Mouse (Mus musculus) midbrain, embryonic 15.5 days (tissue): Measurements from ENCODE around the gene Olfr628. TPM values are rescaled to one million over a fixed set of nuclear protein-coding genes. Genes with fewer than 3 reads are reported as not detected.

Source experiments
- polyA plus RNA-seq: library from polyadenylated mRNA; unstranded; fragments of >200 nt; fragmentation: Nextera tagmentation; extraction: Ambion mirVana; gene quantifications from 2 replicates; pipeline ENCODE4 v1.2.1, GENCODE M21; 2015

Gene Olfr628
- polyA plus RNA-seq, 1 experiment from 2014 or later: not detected

Other genes with a start within 250 kb of the Olfr628 start
- not detected in 2 replicates for gene Olfr609, start 232.3 kb upstream of the Olfr628 start, polyA plus RNA-seq
- gene Olfr610, start 218.3 kb upstream of the Olfr628 start, polyA plus RNA-seq: not detected in 2 replicates
- gene Olfr611, start 209.5 kb upstream of the Olfr628 start, polyA plus RNA-seq: not detected in 2 replicates
- gene Olfr612, start 187.7 kb upstream of the Olfr628 start, polyA plus RNA-seq: not detected in 2 replicates
- gene Olfr613, start 182.3 kb upstream of the Olfr628 start, polyA plus RNA-seq: not detected in 2 replicates
- not detected in 2 replicates for gene Olfr615, start 174.3 kb upstream of the Olfr628 start, polyA plus RNA-seq
- not detected in 2 replicates for gene Olfr616, start 161.2 kb upstream of the Olfr628 start, polyA plus RNA-seq
- gene Olfr617, start 157.3 kb upstream of the Olfr628 start, polyA plus RNA-seq: not detected in 2 replicates
- 0.18 TPM in 1 of 2 replicates, not detected in the other for gene Olfr618, start 140.3 kb upstream of the Olfr628 start, polyA plus RNA-seq
- not detected in 2 replicates for gene Olfr619, start 129.8 kb upstream of the Olfr628 start, polyA plus RNA-seq
- gene Olfr620, start 117.8 kb upstream of the Olfr628 start, polyA plus RNA-seq: not detected in 2 replicates
- gene Olfr622, start 87.7 kb upstream of the Olfr628 start, polyA plus RNA-seq: not detected in 2 replicates
- not detected in 2 replicates for gene Olfr623, start 66.7 kb upstream of the Olfr628 start, polyA plus RNA-seq
- gene Olfr624, start 59.2 kb upstream of the Olfr628 start, polyA plus RNA-seq: 0.05 TPM in 1 of 2 replicates, not detected in the other
- not detected in 2 replicates for gene Olfr625-ps1, start 47.7 kb upstream of the Olfr628 start, polyA plus RNA-seq
- not detected in 2 replicates for gene Olfr243, start 15.7 kb upstream of the Olfr628 start, polyA plus RNA-seq
- not detected in 2 replicates for gene Olfr629, start 14.6 kb downstream of the Olfr628 start, polyA plus RNA-seq
- not detected in 2 replicates for gene Olfr630, start 27.0 kb downstream of the Olfr628 start, polyA plus RNA-seq
- not detected in 2 replicates for gene Olfr69, start 41.2 kb downstream of the Olfr628 start, polyA plus RNA-seq
- gene Olfr68, start 49.3 kb downstream of the Olfr628 start, polyA plus RNA-seq: not detected in 2 replicates
- gene Olfr67, start 61.4 kb downstream of the Olfr628 start, polyA plus RNA-seq: not detected in 2 replicates
- gene Hbb-bt, start 83.6 kb downstream of the Olfr628 start, polyA plus RNA-seq: 1,363 and 1,680 TPM in 2 replicates
- gene Hbb-bs, start 97.7 kb downstream of the Olfr628 start, polyA plus RNA-seq: 4,007 and 5,156 TPM in 2 replicates
- gene Hbb-bh2, start 110.1 kb downstream of the Olfr628 start, polyA plus RNA-seq: not detected in 2 replicates
- 1.8 and 2.5 TPM in 2 replicates for gene Hbb-bh1, start 112.8 kb downstream of the Olfr628 start, polyA plus RNA-seq
- 155 and 221 TPM in 2 replicates for gene Hbb-y, start 122.8 kb downstream of the Olfr628 start, polyA plus RNA-seq
- gene Olfr66, start 155.9 kb downstream of the Olfr628 start, polyA plus RNA-seq: not detected in 2 replicates
- gene Olfr64, start 164.1 kb downstream of the Olfr628 start, polyA plus RNA-seq: not detected in 2 replicates
- gene Olfr65, start 173.1 kb downstream of the Olfr628 start, polyA plus RNA-seq: not detected in 2 replicates
- gene Olfr631, start 198.5 kb downstream of the Olfr628 start, polyA plus RNA-seq: not detected in 2 replicates
- gene Olfr632, start 204.0 kb downstream of the Olfr628 start, polyA plus RNA-seq: not detected in 2 replicates
- gene Olfr633, start 214.1 kb downstream of the Olfr628 start, polyA plus RNA-seq: not detected in 2 replicates
- gene Olfr635, start 240.8 kb downstream of the Olfr628 start, polyA plus RNA-seq: 0.01 and 0.03 TPM in 2 replicates